Comparison of ENCODE assay signal across 8 mouse cellular contexts in the genomic region with DNA sequence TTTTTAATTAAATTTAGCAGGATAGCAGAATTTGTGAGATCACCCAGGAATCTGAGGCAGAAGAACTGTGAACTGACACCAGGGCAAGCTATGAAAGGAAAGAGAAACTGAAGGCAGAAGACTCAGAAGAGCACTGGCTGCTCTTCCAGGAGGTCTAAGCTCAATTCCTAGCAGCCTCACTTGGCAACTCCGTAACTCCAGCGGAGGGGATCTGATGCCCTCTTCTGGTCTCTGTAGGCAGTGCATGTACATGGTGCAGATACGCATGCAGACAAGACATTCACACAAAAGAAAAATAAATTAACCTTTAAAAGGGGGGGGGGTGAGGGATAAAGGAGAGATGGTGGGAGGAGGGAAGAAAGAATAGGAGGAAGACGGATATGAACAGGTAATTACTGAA.
DNase-seq lines count a peak whose midpoint lies in the region; ATAC-seq and TF ChIP-seq lines count a peak whose summit lies in the region.
"Had no signal": no experiment of that assay in that cellular context is flagged by ENCODE, and none has a peak within 500 bp of the region (broad histone marks: within the 10 kb centered on the region; RNA-seq: fewer than 3 reads in every experiment).

No protein-coding gene starts in this region.

- ATAC-seq in kidney, embryonic 16.5 days (ENCODE audit: low FRiP score, low TSS enrichment), result no peak

- no peak overlapping the region for H3K4me2 ChIP-seq in kidney, embryonic 16.5 days (replicated peaks; ENCODE audit: low read depth, low read length)
- H3K4me2 ChIP-seq: lung, embryonic 15.5 days had no signal

- WGBS in kidney, adult 2 months, result 76% methylated on average over 4 of the region's 4 CpGs
- WGBS in kidney, embryonic 16.5 days, result 65% methylated on average over 4 of the region's 4 CpGs
- WGBS in embryonic facial prominence, embryonic 10.5 days, result 61% methylated on average over 4 of the region's 4 CpGs

- no peaks in the 10 kb centered on the region for H3K9me3 ChIP-seq in kidney, embryonic 16.5 days (ENCODE audit: low read length)
- H3K9me3 ChIP-seq in embryonic facial prominence, embryonic 10.5 days, result no peaks in the 10 kb centered on the region
- H3K9me3 ChIP-seq: lung, embryonic 15.5 days had no signal

- no peak for TF ChIP-seq POLR2A in kidney, adult 2 months (IDR thresholded peaks at IDR 0.05; ENCODE audit: low read depth, low read length)

- H3K4me1 ChIP-seq in kidney, adult 2 months (ENCODE audit: control insufficient read depth, insufficient read depth, low read length), result peaks cover 5% of the 10 kb centered on the region; the same call in 1 of the 2 replicates
- H3K4me1 ChIP-seq in kidney, embryonic 16.5 days (ENCODE audit: insufficient read depth, low read length), result peaks cover 10% of the 10 kb centered on the region
- peaks cover 27% of the 10 kb centered on the region for H3K4me1 ChIP-seq in embryonic facial prominence, embryonic 10.5 days

- peak; percentile 49; the same call in 1 of the 2 replicates for TF ChIP-seq CTCF in kidney, adult 2 months (conservative IDR thresholded peaks at IDR 0.05; ENCODE audit: insufficient read depth, insufficient read length, low read depth, low read length)

- H3K27me3 ChIP-seq in kidney, adult 2 months (replicated peaks; ENCODE audit: control insufficient read depth, insufficient read depth, low read length), result no peaks in the 10 kb centered on the region
- H3K27me3 ChIP-seq in kidney, embryonic 16.5 days (ENCODE audit: insufficient read depth, low read length), result peaks cover 4% of the 10 kb centered on the region; the same call in 1 of the 2 replicates
- H3K27me3 ChIP-seq in embryonic facial prominence, embryonic 10.5 days (replicated peaks; ENCODE audit: low read depth, poor library complexity, severe bottlenecking), result peaks cover 56% of the 10 kb centered on the region
- H3K27me3 ChIP-seq: lung, embryonic 15.5 days had no signal

- H3K27ac ChIP-seq in kidney, adult 2 months (ENCODE audit: insufficient read depth, low read depth, low read length), result no peak overlapping the region
- H3K27ac ChIP-seq in kidney, embryonic 16.5 days (ENCODE audit: low read length), result no peak overlapping the region
- H3K27ac ChIP-seq in embryonic facial prominence, embryonic 10.5 days (replicated peaks), result no peak overlapping the region
- H3K27ac ChIP-seq: lung, embryonic 15.5 days had no signal

- H3K36me3 ChIP-seq in kidney, adult 2 months (ENCODE audit: control insufficient read depth, insufficient read depth, low read length), result no peaks in the 10 kb centered on the region
- no peaks in the 10 kb centered on the region for H3K36me3 ChIP-seq in kidney, embryonic 16.5 days (ENCODE audit: insufficient read depth, low read length)
- no peaks in the 10 kb centered on the region for H3K36me3 ChIP-seq in embryonic facial prominence, embryonic 10.5 days (replicated peaks)
- H3K36me3 ChIP-seq: lung, embryonic 15.5 days had no signal

- peak; percentile 28 for DNase-seq in kidney, adult 2 months
- DNase-seq in thymus, postnatal 4 days, result peak; percentile 62
- no peak for DNase-seq in thymus, adult 18-20 months
- peak; percentile 61 for DNase-seq in embryonic facial prominence, embryonic 10.5 days (ENCODE audit: low spot score)
- no peak for DNase-seq in ovary, adult 18-20 months (ENCODE audit: low spot score)
- no peak for DNase-seq in frontal cortex, postnatal 14 days (ENCODE audit: low spot score in 2 of 2)

- no peak overlapping the region for H3K4me3 ChIP-seq in kidney, adult 2 months (ENCODE audit: insufficient read depth, low read depth, low read length)
- H3K4me3 ChIP-seq in kidney, embryonic 16.5 days (ENCODE audit: low read length), result no peak overlapping the region
- H3K4me3 ChIP-seq in embryonic facial prominence, embryonic 10.5 days, result no peak overlapping the region
- H3K4me3 ChIP-seq: lung, embryonic 15.5 days had no signal

- no peak overlapping the region for H3K9ac ChIP-seq in kidney, embryonic 16.5 days (replicated peaks; ENCODE audit: low read length)
- H3K9ac ChIP-seq: lung, embryonic 15.5 days had no signal

Comparison
In these comparisons a context has a peak if more than half of its experiments do, and no peak if none do; other contexts are left out.
1. DNase-seq: peak in kidney, adult 2 months (single experiment), thymus, postnatal 4 days (single experiment) and embryonic facial prominence, embryonic 10.5 days (single experiment); none in thymus, adult 18-20 months (0 of 2), ovary, adult 18-20 months (single experiment) and frontal cortex, postnatal 14 days (0 of 2).